Mouse (Mus musculus) adrenal gland (tissue): ENCODE data around the gene Manbal.

Experiments
- intact Hi-C: fragments of 180-260 bp; cut with DNase I; formaldehyde crosslinking; loops from one replicate; pipeline ENCODE4 v1.15.1; 2025

Gene Manbal

DNA sequence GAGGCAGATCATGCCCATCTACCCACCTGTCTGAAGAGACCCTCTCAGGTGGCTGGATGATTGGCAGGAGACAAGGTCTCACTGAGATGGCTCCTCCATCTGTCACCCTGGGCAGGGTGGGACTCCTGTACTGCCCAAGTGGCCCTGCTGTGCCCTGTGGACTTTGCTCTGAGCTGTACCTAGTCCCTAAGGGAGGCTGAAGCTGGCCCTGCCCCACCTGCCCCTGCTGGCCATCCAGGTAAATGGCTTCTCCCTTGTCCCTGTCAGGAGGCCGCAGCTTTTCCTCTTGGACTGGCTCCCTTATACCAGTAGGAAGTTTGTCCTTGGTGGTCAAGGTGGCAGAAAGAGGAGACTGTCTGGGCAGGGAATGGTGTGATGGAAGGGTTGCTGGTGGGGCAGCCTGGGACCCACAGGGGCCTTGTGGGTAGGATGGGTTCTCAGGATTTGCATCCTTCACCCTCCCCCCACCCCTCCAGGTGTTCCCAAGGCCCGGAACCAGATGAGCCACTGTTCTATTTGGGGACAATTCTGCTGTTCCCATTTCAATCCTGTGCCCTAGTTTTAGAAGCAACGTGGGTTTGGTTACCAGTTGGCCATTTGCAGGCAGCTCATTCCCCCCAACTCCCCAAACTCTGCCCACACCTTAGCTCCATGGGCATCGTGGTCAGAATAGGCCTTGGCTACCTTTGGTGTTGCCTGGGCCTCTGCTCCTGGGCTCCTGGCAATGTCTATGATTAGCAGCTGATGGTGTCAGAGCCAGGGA lies 63.5 kb downstream of the Manbal start:
- intact Hi-C loops, result no loop called here

DNA sequence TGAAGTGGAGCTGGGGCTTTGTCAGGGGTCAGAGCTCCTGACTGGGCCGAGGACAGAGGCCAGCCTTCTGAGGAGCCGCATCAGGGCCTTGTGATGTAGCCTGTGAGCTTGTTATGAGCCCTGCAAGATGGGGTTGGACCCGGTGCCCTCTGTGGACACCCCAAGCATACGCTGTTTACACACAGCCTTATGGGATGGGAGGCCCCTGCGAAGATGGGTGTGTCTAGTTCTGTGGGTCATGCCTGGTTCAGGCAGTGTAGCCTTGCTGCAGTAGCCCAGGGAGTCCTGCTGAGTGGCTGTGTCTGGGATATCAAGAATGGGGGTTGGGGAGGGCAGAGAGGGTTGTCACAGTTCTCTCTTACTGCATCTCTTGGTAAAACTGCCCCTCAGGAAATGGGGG lies 64.5 kb downstream of the Manbal start:
- intact Hi-C loops, result no loop called here

DNA sequence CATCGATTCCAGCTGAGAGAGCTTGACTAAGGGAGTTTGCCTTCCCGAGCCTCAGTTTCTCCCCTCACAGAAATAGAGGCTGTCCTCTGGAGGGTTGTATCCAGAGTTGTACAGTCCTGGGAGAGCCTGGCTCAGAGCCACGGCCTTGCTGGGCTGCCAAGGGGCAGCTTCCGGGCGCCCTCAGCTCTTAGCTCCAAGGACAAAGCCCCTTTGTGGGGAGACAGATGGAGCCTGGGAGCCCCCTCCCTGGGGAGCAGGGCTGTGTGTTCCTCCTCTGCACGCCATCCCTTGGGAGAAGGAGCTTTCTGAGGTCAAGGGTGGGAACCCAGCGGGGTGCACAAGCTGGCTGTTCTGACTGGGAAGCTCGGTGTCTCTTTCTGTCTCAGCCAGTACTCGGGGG lies 65.1 kb downstream of the Manbal start:
- intact Hi-C loops, result no loop called here

DNA sequence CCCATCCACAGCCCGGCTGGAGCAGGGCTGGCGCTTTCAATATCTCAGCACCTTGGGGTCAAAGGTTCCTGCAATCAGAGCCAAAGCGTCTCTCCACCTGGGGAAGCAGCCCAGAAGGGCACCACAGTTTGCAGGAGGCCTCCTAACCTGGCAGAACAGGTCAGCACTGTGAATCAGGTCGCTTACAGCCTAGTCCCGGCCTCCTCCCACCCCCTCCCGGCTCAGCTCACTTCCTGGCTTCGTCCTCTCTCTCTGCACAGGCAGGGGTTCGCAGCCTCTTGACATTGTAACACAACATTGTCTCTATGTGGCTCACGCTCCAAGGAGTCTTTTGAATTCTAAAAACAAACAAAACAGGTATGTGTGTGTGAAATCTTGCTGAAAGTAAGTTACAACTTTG lies 66.6 kb downstream of the Manbal start:
- intact Hi-C loops, result no loop called here

DNA sequence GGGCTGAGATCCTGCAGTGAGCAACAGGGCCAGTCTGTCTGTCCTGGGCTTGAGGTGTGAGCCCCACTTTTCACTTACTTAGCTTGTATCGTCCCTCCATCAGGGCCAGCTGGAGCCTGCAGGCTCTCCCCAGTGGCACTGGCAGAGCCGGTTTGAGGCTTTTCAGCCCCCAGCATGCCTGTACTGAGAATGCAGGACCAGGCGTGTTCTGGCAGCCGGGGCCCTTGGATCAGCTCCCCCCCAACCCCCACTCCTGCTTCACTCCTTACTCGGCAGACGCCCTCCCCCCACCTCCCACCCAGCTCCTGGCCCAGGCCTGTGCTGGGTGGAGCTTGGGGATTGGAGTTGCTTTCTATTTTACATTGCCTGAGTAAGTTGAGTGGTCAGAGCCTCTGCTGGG lies 67.1 kb downstream of the Manbal start:
- intact Hi-C loops, result no loop called here

DNA sequence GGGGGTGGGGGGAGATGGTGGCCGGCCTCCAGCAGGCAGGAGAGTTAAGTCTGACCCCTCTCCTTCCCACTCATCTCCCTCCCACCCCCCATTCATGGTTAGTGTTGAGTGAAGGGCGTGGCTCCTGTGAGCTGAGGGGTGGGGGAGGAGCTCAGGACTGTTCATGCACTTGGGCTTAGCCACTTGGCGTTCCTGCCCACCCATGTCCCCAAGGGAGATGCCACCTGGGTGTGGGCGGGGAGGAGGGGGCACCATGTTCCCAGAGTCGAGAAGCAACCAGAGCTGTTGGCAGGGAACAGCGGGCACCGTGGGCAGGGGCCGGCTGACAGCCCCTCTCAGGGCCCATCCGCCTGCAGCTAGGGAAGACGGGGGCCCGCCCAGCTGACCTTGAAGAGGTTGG lies 69.1 kb downstream of the Manbal start:
- intact Hi-C loops, result no loop called here

DNA sequence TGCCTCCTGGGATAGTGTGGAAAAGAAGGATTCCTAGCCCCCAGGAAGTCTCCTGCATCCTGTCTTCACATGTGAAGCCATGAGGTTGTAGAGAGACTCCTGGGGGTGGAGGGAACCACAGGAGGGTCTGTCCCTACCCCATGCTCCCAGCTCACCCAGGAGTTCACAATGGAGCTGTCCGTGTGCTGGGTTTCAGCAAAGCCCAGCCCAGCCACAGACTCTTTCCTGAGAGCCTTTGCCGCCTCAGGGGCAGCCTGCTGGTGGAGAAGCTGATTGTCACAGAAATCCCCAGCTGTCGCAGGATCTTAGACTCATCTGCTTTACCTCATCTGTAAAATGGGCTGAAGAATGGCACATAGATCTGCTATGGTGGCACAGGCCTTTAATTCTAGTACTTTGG lies 69.7 kb downstream of the Manbal start:
- intact Hi-C loops, result no loop called here

GRCm38 (mm10) chr2:157441363-157441762 lies 74.0 kb downstream of the Manbal start:
- intact Hi-C loops, result no loop called here
